Mouse (Mus musculus): Measurements from ENCODE around the gene Eif3c. TPM values are rescaled to one million over a fixed set of nuclear protein-coding genes. Genes with fewer than 3 reads are reported as not detected.
A peak's percentile ranks its signal among the peaks of the same experiment; 100 is the strongest.

The Eif3c gene
- polyA plus RNA-seq, 1 experiment from 2014 or later: 207 TPM

GRCm38 (mm10) chr7:126536466-126536865 lies 29.7 kb downstream of the Eif3c start:
- Histone ChIP-seq H3K27ac (ENCODE audit: low read depth, low read length) (no peak overlapping the region), H3K36me3 (ENCODE audit: control insufficient read depth, insufficient read depth, low read length) (no peaks in the 10 kb centered on the region), H3K4me1 (ENCODE audit: control insufficient read depth, insufficient read depth, low read length) (no peaks in the 10 kb centered on the region), H3K27me3 (ENCODE audit: control insufficient read depth, insufficient read depth, low read length) (peaks cover 9% of the 10 kb centered on the region; the same call in 1 of the 2 replicates), H3K4me2 (replicated peaks; ENCODE audit: low read depth, low read length) (peak overlapping the region; percentile 81), H3K4me3 (ENCODE audit: low read length) (peak overlapping the region; percentile 49; the same call in 1 of the 2 replicates), H3K9ac (ENCODE audit: low read depth, low read length) (no peak overlapping the region), H3K9me3 (ENCODE audit: control insufficient read depth, low read length) (no peaks in the 10 kb centered on the region)
- no peak for ATAC-seq (ENCODE audit: low FRiP score, low TSS enrichment)
- 62% methylated on average over 9 of the region's 9 CpGs for WGBS

- Histone ChIP-seq H3K9ac (ENCODE audit: low read depth, low read length) (peak overlapping the region; percentile 53), H3K36me3 (ENCODE audit: control insufficient read depth, insufficient read depth, low read length) (no peaks in the 10 kb centered on the region), H3K4me1 (ENCODE audit: control insufficient read depth, insufficient read depth, low read length) (no peaks in the 10 kb centered on the region), H3K9me3 (ENCODE audit: control insufficient read depth, low read length) (no peaks in the 10 kb centered on the region), H3K4me3 (ENCODE audit: low read length) (peak overlapping the region; percentile 49), H3K27me3 (ENCODE audit: control insufficient read depth, insufficient read depth, low read length) (peaks cover 9% of the 10 kb centered on the region; the same call in 1 of the 2 replicates), H3K4me2 (replicated peaks; ENCODE audit: low read depth, low read length) (peak overlapping the region; percentile 81), H3K27ac (ENCODE audit: low read depth, low read length) (no peak overlapping the region)
- peak; percentile 24; the same call in 1 of the 2 replicates for ATAC-seq (ENCODE audit: low FRiP score, low TSS enrichment)
- WGBS: 1% methylated on average over 28 of the region's 28 CpGs
Observed at GRCm38 (mm10) chr7:126535766-126536165, 30.4 kb downstream of the Eif3c start.

- Histone ChIP-seq H3K9me3 (ENCODE audit: control insufficient read depth, low read length) (no peaks in the 10 kb centered on the region), H3K4me3 (ENCODE audit: low read length) (no peak overlapping the region), H3K4me1 (ENCODE audit: control insufficient read depth, insufficient read depth, low read length) (no peaks in the 10 kb centered on the region), H3K9ac (ENCODE audit: low read depth, low read length) (no peak overlapping the region), H3K36me3 (ENCODE audit: control insufficient read depth, insufficient read depth, low read length) (no peaks in the 10 kb centered on the region), H3K4me2 (replicated peaks; ENCODE audit: low read depth, low read length) (no peak overlapping the region), H3K27ac (ENCODE audit: low read depth, low read length) (no peak overlapping the region), H3K27me3 (ENCODE audit: control insufficient read depth, insufficient read depth, low read length) (peaks cover 9% of the 10 kb centered on the region; the same call in 1 of the 2 replicates)
- no peak for ATAC-seq (ENCODE audit: low FRiP score, low TSS enrichment)
- 83% methylated on average over 1 of the region's 1 CpGs for WGBS
Observed at GRCm38 (mm10) chr7:126533434-126533833, 32.8 kb downstream of the Eif3c start.

- Histone ChIP-seq H3K9me3 (ENCODE audit: control insufficient read depth, low read length) (no peaks in the 10 kb centered on the region), H3K27me3 (ENCODE audit: control insufficient read depth, insufficient read depth, low read length) (no peaks in the 10 kb centered on the region), H3K36me3 (ENCODE audit: control insufficient read depth, insufficient read depth, low read length) (no peaks in the 10 kb centered on the region), H3K9ac (ENCODE audit: low read depth, low read length) (no peak overlapping the region; the same call in 1 of the 2 replicates), H3K4me1 (ENCODE audit: control insufficient read depth, insufficient read depth, low read length) (no peaks in the 10 kb centered on the region), H3K4me3 (ENCODE audit: low read length) (no peak overlapping the region), H3K4me2 (replicated peaks; ENCODE audit: low read depth, low read length) (no peak overlapping the region), H3K27ac (ENCODE audit: low read depth, low read length) (no peak overlapping the region)
- ATAC-seq (ENCODE audit: low FRiP score, low TSS enrichment): 0 out of 2 replicates have a peak, but pooled peaks have one; percentile 16
- 9% methylated on average over 1 of the region's 1 CpGs for WGBS
Observed at GRCm38 (mm10) chr7:126528166-126528577, 38.0 kb downstream of the Eif3c start.

- no peaks in the 10 kb centered on the region for H3K4me1 ChIP-seq (ENCODE audit: control insufficient read depth, insufficient read depth, low read length)
- no peak for ATAC-seq (ENCODE audit: low FRiP score, low TSS enrichment)
- no peak overlapping the region for H3K4me3 ChIP-seq (ENCODE audit: low read length)
- no peaks in the 10 kb centered on the region for H3K9me3 ChIP-seq (ENCODE audit: control insufficient read depth, low read length)
- no peak overlapping the region for H3K27ac ChIP-seq (ENCODE audit: low read depth, low read length)
- H3K9ac ChIP-seq (ENCODE audit: low read depth, low read length): no peak overlapping the region
- H3K36me3 ChIP-seq (ENCODE audit: control insufficient read depth, insufficient read depth, low read length): no peaks in the 10 kb centered on the region
- WGBS: 83% methylated on average over 3 of the region's 3 CpGs
- H3K27me3 ChIP-seq (ENCODE audit: control insufficient read depth, insufficient read depth, low read length): no peaks in the 10 kb centered on the region
- H3K4me2 ChIP-seq (replicated peaks; ENCODE audit: low read depth, low read length): no peak overlapping the region
Observed at GRCm38 (mm10) chr7:126523316-126523715, 42.9 kb downstream of the Eif3c start.

- no peak overlapping the region for H3K9ac ChIP-seq (ENCODE audit: low read depth, low read length)
- no peaks in the 10 kb centered on the region for H3K9me3 ChIP-seq (ENCODE audit: control insufficient read depth, low read length)
- no peak for ATAC-seq (ENCODE audit: low FRiP score, low TSS enrichment)
- no peak overlapping the region for H3K27ac ChIP-seq (ENCODE audit: low read depth, low read length)
- H3K27me3 ChIP-seq (ENCODE audit: control insufficient read depth, insufficient read depth, low read length): no peaks in the 10 kb centered on the region
- H3K4me1 ChIP-seq (ENCODE audit: control insufficient read depth, insufficient read depth, low read length): no peaks in the 10 kb centered on the region
- no peak overlapping the region for H3K4me3 ChIP-seq (ENCODE audit: low read length)
- WGBS: 70% methylated on average over 2 of the region's 2 CpGs
- no peak overlapping the region for H3K4me2 ChIP-seq (replicated peaks; ENCODE audit: low read depth, low read length)
- H3K36me3 ChIP-seq (ENCODE audit: control insufficient read depth, insufficient read depth, low read length): no peaks in the 10 kb centered on the region
Observed at GRCm38 (mm10) chr7:126519513-126519912, 46.7 kb downstream of the Eif3c start.

- Histone ChIP-seq H3K4me2 (replicated peaks; ENCODE audit: low read depth, low read length) (no peak overlapping the region), H3K4me1 (ENCODE audit: control insufficient read depth, insufficient read depth, low read length) (no peaks in the 10 kb centered on the region), H3K27ac (ENCODE audit: low read depth, low read length) (no peak overlapping the region), H3K27me3 (ENCODE audit: control insufficient read depth, insufficient read depth, low read length) (no peaks in the 10 kb centered on the region), H3K9ac (ENCODE audit: low read depth, low read length) (no peak overlapping the region), H3K4me3 (ENCODE audit: low read length) (no peak overlapping the region), H3K9me3 (ENCODE audit: control insufficient read depth, low read length) (no peaks in the 10 kb centered on the region), H3K36me3 (ENCODE audit: control insufficient read depth, insufficient read depth, low read length) (no peaks in the 10 kb centered on the region)
- 89% methylated on average over 5 of the region's 5 CpGs for WGBS
- no peak for ATAC-seq (ENCODE audit: low FRiP score, low TSS enrichment)
Observed at GRCm38 (mm10) chr7:126518261-126518941, 47.8 kb downstream of the Eif3c start.

- no peak for ATAC-seq (ENCODE audit: low FRiP score, low TSS enrichment)
- H3K36me3 ChIP-seq (ENCODE audit: control insufficient read depth, insufficient read depth, low read length): no peaks in the 10 kb centered on the region
- H3K4me2 ChIP-seq (replicated peaks; ENCODE audit: low read depth, low read length): no peak overlapping the region
- H3K27ac ChIP-seq (ENCODE audit: low read depth, low read length): no peak overlapping the region
- no peak overlapping the region for H3K4me3 ChIP-seq (ENCODE audit: low read length)
- H3K27me3 ChIP-seq (ENCODE audit: control insufficient read depth, insufficient read depth, low read length): no peaks in the 10 kb centered on the region
- no peaks in the 10 kb centered on the region for H3K9me3 ChIP-seq (ENCODE audit: control insufficient read depth, low read length)
- H3K4me1 ChIP-seq (ENCODE audit: control insufficient read depth, insufficient read depth, low read length): no peaks in the 10 kb centered on the region
- no peak overlapping the region for H3K9ac ChIP-seq (ENCODE audit: low read depth, low read length)
- 84% methylated on average over 3 of the region's 3 CpGs for WGBS
Observed at GRCm38 (mm10) chr7:126511287-126511686, 54.9 kb downstream of the Eif3c start.

- 79% methylated on average over 8 of the region's 8 CpGs for WGBS
- no peak overlapping the region for H3K27ac ChIP-seq (ENCODE audit: low read depth, low read length)
- H3K36me3 ChIP-seq (ENCODE audit: control insufficient read depth, insufficient read depth, low read length): no peaks in the 10 kb centered on the region
- no peaks in the 10 kb centered on the region for H3K4me1 ChIP-seq (ENCODE audit: control insufficient read depth, insufficient read depth, low read length)
- no peak overlapping the region for H3K4me3 ChIP-seq (ENCODE audit: low read length)
- H3K9me3 ChIP-seq (ENCODE audit: control insufficient read depth, low read length): no peaks in the 10 kb centered on the region
- no peak for ATAC-seq (ENCODE audit: low FRiP score, low TSS enrichment)
- H3K4me2 ChIP-seq (replicated peaks; ENCODE audit: low read depth, low read length): no peak overlapping the region
- no peak overlapping the region for H3K9ac ChIP-seq (ENCODE audit: low read depth, low read length)
- no peaks in the 10 kb centered on the region for H3K27me3 ChIP-seq (ENCODE audit: control insufficient read depth, insufficient read depth, low read length)
Observed at GRCm38 (mm10) chr7:126507126-126507778, 59.0 kb downstream of the Eif3c start.

Measured in kidney, embryonic 14.5 days (tissue).